Mouse (Mus musculus) inflammation-experienced regulatory T-cells (primary cell): ENCODE data around the gene Ifitm7. TPM values are rescaled to one million over a fixed set of nuclear protein-coding genes. Genes with fewer than 3 reads are reported as not detected.

Source experiments
- polyA plus RNA-seq, 2 experiments: library from polyadenylated mRNA; unstranded; fragments of 100-300 nt; shearing (Covaris generic); gene quantifications; one replicate each; pipeline ENCODE4 v1.2.1; 2017

Gene Ifitm7
- polyA plus RNA-seq: 1 to 10 TPM in 1 of 2 experiments, under 1 TPM in 1; 0.74 to 1.2 TPM

DNA sequence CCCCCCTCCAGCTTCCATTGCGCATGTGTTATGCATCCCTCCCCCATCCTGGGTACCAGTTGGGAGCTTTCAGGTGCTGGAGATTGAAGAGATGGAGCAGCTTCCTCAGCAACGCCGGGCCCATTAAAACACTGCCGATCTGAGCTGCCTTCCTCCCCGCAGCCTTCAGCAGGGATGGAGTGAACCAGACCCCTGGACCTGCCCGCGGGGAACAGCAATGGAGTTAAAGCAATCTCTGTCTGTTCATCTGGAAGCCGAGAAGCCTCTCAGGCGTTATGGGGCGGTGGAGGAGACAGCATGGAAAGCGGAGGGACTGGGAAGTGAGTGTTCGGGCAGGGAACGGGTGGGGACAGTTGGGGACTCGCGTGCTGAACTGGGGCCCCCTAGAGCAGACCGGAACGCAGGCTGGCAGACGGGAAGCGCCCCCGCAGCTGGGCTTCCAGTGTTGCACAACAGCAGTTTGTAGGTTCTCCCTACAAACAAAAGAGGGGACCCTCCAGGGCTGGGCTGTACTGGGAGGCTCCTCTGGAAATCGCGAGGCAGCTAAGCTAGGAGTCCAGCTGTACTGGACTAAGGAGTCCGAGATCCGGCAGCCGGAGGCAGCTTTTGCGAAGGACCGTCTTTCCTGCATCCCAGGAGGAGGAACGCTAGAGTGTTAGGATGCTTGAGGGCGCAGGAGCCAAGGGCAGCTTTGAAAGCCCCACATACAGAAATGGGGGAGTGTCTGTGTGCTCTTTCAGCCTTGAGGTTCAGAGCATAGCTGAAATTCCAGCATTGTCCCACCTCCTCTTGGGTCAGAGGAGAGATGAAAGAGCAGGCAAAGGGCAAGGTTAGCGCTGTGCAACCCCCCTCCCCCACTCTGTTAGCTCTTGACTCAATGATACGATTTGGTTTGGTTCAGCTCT is at the start of gene Ifitm7, which contains the start of gene 2900011O08Rik:
Ifitm7 (minus strand) TSS at position 315 of the 905 bp plus-strand sequence.
2900011O08Rik (plus strand) TSS at position 31 of the 905 bp plus-strand sequence.

Other genes starting within 250 kb of the Ifitm7 start
- gene Rrn3, start 206.2 kb downstream of the Ifitm7 start, polyA plus RNA-seq: 10 to 100 TPM; 35.7 to 43.4 TPM
- gene Ntan1, start 168.0 kb downstream of the Ifitm7 start, polyA plus RNA-seq: 100 to 1,000 TPM; 126 to 181 TPM
- 10 to 100 TPM; 50.2 to 51.5 TPM for gene Pdxdc1, start 83.8 kb downstream of the Ifitm7 start, polyA plus RNA-seq
- gene Mpv17l, start 83.7 kb downstream of the Ifitm7 start, polyA plus RNA-seq: 1 to 10 TPM in 1 of 2 experiments, under 1 TPM in 1; 0.66 to 3.4 TPM
- gene 2900011O08Rik, start 284 bp downstream of the Ifitm7 start, polyA plus RNA-seq: 1 to 10 TPM in 1 of 2 experiments, under 1 TPM in 1; 0.19 to 3.1 TPM
- 10 to 100 TPM; 75.7 to 91.9 TPM for gene Nde1, start 176.4 kb upstream of the Ifitm7 start, polyA plus RNA-seq
- 1 to 10 TPM; 6.5 to 7.2 TPM for gene Marf1, start 176.5 kb upstream of the Ifitm7 start, polyA plus RNA-seq